Mouse (Mus musculus): ENCODE data around the gene Defa25.
"Not testable (repeated sequence)": the region's sequence is repeated elsewhere in the genome, so short reads cannot be mapped to it uniquely, and the experiment has no call there.

Defa25 gene

GRCm38 (mm10) chr8:21084142-21084541, at the start of gene Defa25:
Gene Defa25 (plus strand): TSS chr8:21084442.
- not testable (repeated sequence) for DNase-seq (ENCODE audit: low spot score in 2 of 2)

DNA sequence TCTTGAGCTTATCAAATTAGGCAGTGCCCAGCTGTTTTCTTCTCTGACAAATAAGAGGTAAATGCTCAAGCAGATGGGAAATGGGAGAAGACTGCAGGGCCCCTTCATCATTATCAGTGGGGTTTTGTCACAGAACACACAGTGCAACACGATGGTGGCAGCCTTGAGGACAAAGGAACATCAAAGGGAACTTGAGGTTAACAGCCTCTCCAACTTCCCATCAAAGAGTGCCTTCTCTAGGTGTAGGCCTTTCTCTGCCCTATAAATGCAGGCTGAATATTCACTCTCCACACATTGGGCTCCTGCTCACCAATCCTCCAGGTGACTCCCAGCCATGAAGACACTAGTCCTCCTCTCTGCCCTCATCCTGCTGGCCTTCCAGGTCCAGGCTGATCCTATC, 29.5 kb upstream of the Defa25 start, which contains the start of gene Defa23:
Gene Defa23, plus strand, starts transcription at position 301 of the 400 bp plus-strand sequence.
- DNase-seq (ENCODE audit: low spot score in 2 of 2) = not testable (repeated sequence)

DNA sequence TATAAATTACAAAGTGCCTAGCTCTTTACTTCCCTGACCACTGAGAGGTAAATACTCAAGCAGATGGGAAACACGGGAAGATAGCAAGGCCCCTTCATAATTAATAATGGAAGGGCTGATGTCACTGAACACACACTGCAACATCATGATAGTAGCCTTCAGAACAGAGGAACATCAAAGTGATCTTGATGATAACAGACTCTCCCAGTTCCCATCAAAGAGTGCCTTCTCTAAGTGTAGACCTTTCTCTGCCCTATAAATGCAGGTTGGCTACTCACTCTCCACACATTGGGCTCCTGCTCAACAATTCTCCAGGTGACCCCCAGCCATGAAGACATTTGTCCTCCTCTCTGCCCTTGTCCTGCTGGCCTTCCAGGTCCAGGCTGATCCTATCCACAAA, 19.5 kb upstream of the Defa25 start, which contains the start of gene Defa35:
Gene Defa35, plus strand, starts transcription at position 301 of the 400 bp plus-strand sequence.
- not testable (repeated sequence) for DNase-seq (ENCODE audit: low spot score in 2 of 2)

GRCm38 (mm10) chr8:21093106-21093505, 8.9 kb downstream of the Defa25 start:
- no peak for DNase-seq (ENCODE audit: low spot score in 2 of 2)

DNA sequence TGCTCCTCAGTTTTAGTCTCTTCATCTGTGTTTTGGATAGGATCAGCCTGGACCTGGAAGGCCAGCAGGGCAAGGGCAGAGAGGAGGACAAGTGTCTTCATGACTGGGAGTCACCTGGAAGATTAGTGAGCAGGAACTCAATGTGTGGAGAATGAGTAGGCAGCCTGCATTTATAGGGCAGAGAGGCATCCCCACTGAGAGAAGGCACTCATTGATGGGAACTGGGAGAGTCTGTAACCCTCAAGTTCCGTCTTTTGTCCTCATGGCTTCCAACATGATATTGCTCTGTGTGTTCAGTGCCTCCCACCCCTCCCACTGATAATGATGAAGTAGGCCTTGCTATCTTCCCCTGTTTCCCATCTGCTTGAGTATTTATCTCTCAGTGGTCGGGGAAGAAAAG, 11.7 kb downstream of the Defa25 start, which contains the start of gene Gm14851:
Gene Gm14851, minus strand, starts transcription at position 101 of the 400 bp plus-strand sequence.
- DNase-seq (ENCODE audit: low spot score in 2 of 2) = not testable (repeated sequence)

DNA sequence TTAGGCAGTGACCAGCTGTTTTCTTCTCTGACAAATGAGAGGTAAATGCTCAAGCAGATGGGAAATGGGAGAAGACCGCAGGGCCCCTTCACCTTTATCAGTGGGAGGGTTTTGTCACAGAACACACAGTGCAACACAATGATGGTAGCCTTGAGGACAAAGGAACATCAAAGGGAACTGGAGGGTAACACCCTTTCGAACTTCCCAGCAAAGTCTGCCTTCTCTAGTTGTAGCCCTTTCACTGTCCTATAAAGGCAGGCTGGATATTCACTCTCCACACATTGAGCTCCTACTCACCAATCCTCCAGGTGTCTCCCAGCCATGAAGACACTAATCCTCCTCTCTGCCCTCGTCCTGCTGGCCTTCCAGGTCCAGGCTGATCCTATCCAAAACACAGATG, 50.1 kb downstream of the Defa25 start, which contains the start of gene Defa30:
Gene Defa30, plus strand, starts transcription at position 301 of the 400 bp plus-strand sequence.
- DNase-seq (ENCODE audit: low spot score in 2 of 2) = not testable (repeated sequence)
